Mouse (Mus musculus): ENCODE results near the gene Pi4k2b. TPM values are rescaled to one million over a fixed set of nuclear protein-coding genes. Genes with fewer than 3 reads are reported as not detected.
"Not testable (repeated sequence)": the region's sequence is repeated elsewhere in the genome, so short reads cannot be mapped to it uniquely, and the experiment has no call there.

Gene Pi4k2b
- 1 to 10 TPM; 1.2 to 2.0 TPM for total RNA-seq (2021)

GRCm38 (mm10) chr5:52741391-52742111 lies at the start of gene Pi4k2b:
TSS of gene Pi4k2b (plus strand) at chr5:52741574.
- peak; percentile 26 to 50 for DNase-seq (ENCODE audit: extremely low spot score in 1 of 2, low spot score in 1 of 2)

- DNase-seq (ENCODE audit: extremely low spot score in 1 of 2, low spot score in 1 of 2), result no peak
Observed at GRCm38 (mm10) chr5:52697291-52697690, 44.1 kb upstream of the Pi4k2b start.

GRCm38 (mm10) chr5:52697882-52698440 lies 43.4 kb upstream of the Pi4k2b start:
- DNase-seq (ENCODE audit: extremely low spot score in 1 of 2, low spot score in 1 of 2), result not testable (repeated sequence)

GRCm38 (mm10) chr5:52704562-52704961 lies 36.8 kb upstream of the Pi4k2b start:
- no peak for DNase-seq (ENCODE audit: extremely low spot score in 1 of 2, low spot score in 1 of 2)

GRCm38 (mm10) chr5:52712704-52713103 lies 28.7 kb upstream of the Pi4k2b start:
- DNase-seq (ENCODE audit: extremely low spot score in 1 of 2, low spot score in 1 of 2), result no peak

- no peak for DNase-seq (ENCODE audit: extremely low spot score in 1 of 2, low spot score in 1 of 2)
Observed at GRCm38 (mm10) chr5:52716742-52717448, 24.5 kb upstream of the Pi4k2b start.

- no peak for DNase-seq (ENCODE audit: extremely low spot score in 1 of 2, low spot score in 1 of 2)
Observed at GRCm38 (mm10) chr5:52721003-52721402, 20.4 kb upstream of the Pi4k2b start.

- no peak for DNase-seq (ENCODE audit: extremely low spot score in 1 of 2, low spot score in 1 of 2)
Observed at GRCm38 (mm10) chr5:52727747-52728146, 13.6 kb upstream of the Pi4k2b start.

GRCm38 (mm10) chr5:52732811-52733210 lies 8.6 kb upstream of the Pi4k2b start:
- DNase-seq (ENCODE audit: extremely low spot score in 1 of 2, low spot score in 1 of 2), result no peak

- DNase-seq (ENCODE audit: extremely low spot score in 1 of 2, low spot score in 1 of 2), result no peak
Observed at GRCm38 (mm10) chr5:52736046-52736445, 5.3 kb upstream of the Pi4k2b start.

- peak in 1 of 2 experiments; percentile 9 for DNase-seq (ENCODE audit: extremely low spot score in 1 of 2, low spot score in 1 of 2)
Observed at GRCm38 (mm10) chr5:52742112-52742813, 889 bp downstream of the Pi4k2b start.

- DNase-seq (ENCODE audit: extremely low spot score in 1 of 2, low spot score in 1 of 2), result no peak
Observed at GRCm38 (mm10) chr5:52743231-52743630, 1.9 kb downstream of the Pi4k2b start.

GRCm38 (mm10) chr5:52746920-52747319 lies 5.5 kb downstream of the Pi4k2b start:
- DNase-seq (ENCODE audit: extremely low spot score in 1 of 2, low spot score in 1 of 2), result no peak

- DNase-seq (ENCODE audit: extremely low spot score in 1 of 2, low spot score in 1 of 2), result no peak
Observed at GRCm38 (mm10) chr5:52748732-52749131, 7.4 kb downstream of the Pi4k2b start.

- DNase-seq (ENCODE audit: extremely low spot score in 1 of 2, low spot score in 1 of 2), result no peak
Observed at GRCm38 (mm10) chr5:52753146-52753545, 11.8 kb downstream of the Pi4k2b start.

GRCm38 (mm10) chr5:52754196-52754595 lies 12.8 kb downstream of the Pi4k2b start:
- no peak for DNase-seq (ENCODE audit: extremely low spot score in 1 of 2, low spot score in 1 of 2)

GRCm38 (mm10) chr5:52755337-52755736 lies 14.0 kb downstream of the Pi4k2b start:
- DNase-seq (ENCODE audit: extremely low spot score in 1 of 2, low spot score in 1 of 2), result no peak

- DNase-seq (ENCODE audit: extremely low spot score in 1 of 2, low spot score in 1 of 2), result no peak
Observed at GRCm38 (mm10) chr5:52755989-52756388, 14.6 kb downstream of the Pi4k2b start.

GRCm38 (mm10) chr5:52762586-52762985 lies 21.2 kb downstream of the Pi4k2b start:
- DNase-seq (ENCODE audit: extremely low spot score in 1 of 2, low spot score in 1 of 2), result no peak

GRCm38 (mm10) chr5:52774267-52774666 lies 32.9 kb downstream of the Pi4k2b start:
- no peak for DNase-seq (ENCODE audit: extremely low spot score in 1 of 2, low spot score in 1 of 2)

GRCm38 (mm10) chr5:52775237-52775636 lies 33.9 kb downstream of the Pi4k2b start, which contains the start of gene Zcchc4:
TSS of gene Zcchc4 (plus strand) at chr5:52775409.
- DNase-seq (ENCODE audit: extremely low spot score in 1 of 2, low spot score in 1 of 2), result no peak

All from layer of hippocampus, postnatal 25 days (tissue).